In genomic region chr3:107229822-107230221, GRCm38 (mm10) we compare ENCODE assay signal across 15 mouse cellular contexts. TPM values are rescaled to one million over a fixed set of nuclear protein-coding genes. Genes with fewer than 3 reads are reported as not detected.
DNase-seq lines count a peak whose midpoint lies in the region; ATAC-seq and TF ChIP-seq lines count a peak whose summit lies in the region.
"Had no signal": no experiment of that assay in that cellular context is flagged by ENCODE, and none has a peak within 500 bp of the region (broad histone marks: within the 10 kb centered on the region; RNA-seq: fewer than 3 reads in every experiment).

No protein-coding gene starts in this region.

- no peak for TF ChIP-seq POLR2A in liver, adult 2 months (IDR thresholded peaks at IDR 0.05; ENCODE audit: extremely low read depth, insufficient read depth, low read length)

- H3K79me2 ChIP-seq in liver, adult 2 months (ENCODE audit: control insufficient read depth, insufficient read depth, low read length) = no peaks in the 10 kb centered on the region

- H3K27ac ChIP-seq in gastrocnemius, adult 2 months = peak overlapping the region; percentile 55
- peak overlapping the region; percentile 49 for H3K27ac ChIP-seq in liver, adult 2 months (replicated peaks; ENCODE audit: insufficient read depth, low read depth, low read length)
- H3K27ac ChIP-seq in intestine, embryonic 14.5 days (ENCODE audit: low read depth) = no peak overlapping the region
- 0 out of 2 replicates have a peak overlapping the region, but pooled peaks have one; percentile 2 for H3K27ac ChIP-seq in liver, embryonic 16.5 days (ENCODE audit: low read length)
- H3K27ac ChIP-seq: hindbrain, embryonic 14.5 days; midbrain, embryonic 12.5 days had no signal

- WGBS in liver, adult 2 months = 17% methylated on average over 5 of the region's 5 CpGs
- 41% methylated on average over 5 of the region's 5 CpGs for WGBS in intestine, embryonic 14.5 days
- WGBS in liver, embryonic 16.5 days (ENCODE audit: insufficient replicate concordance) = 42% methylated on average over 5 of the region's 5 CpGs

- TF ChIP-seq CTCF in gastrocnemius, adult 2 months (IDR thresholded peaks at IDR 0.05) = no peak
- TF ChIP-seq CTCF in liver, adult 2 months (IDR thresholded peaks at IDR 0.05; ENCODE audit: low read depth, low read length) = no peak

- no peaks in the 10 kb centered on the region for H3K36me3 ChIP-seq in liver, adult 2 months (ENCODE audit: control insufficient read depth, insufficient read depth, low read length)
- no peaks in the 10 kb centered on the region for H3K36me3 ChIP-seq in intestine, embryonic 14.5 days (ENCODE audit: control insufficient read depth, insufficient read depth, low read length)
- no peaks in the 10 kb centered on the region for H3K36me3 ChIP-seq in liver, embryonic 16.5 days (ENCODE audit: control insufficient read depth, insufficient read depth)
- H3K36me3 ChIP-seq: midbrain, embryonic 12.5 days had no signal

- H3K9ac ChIP-seq in liver, adult 2 months (ENCODE audit: low read depth, low read length) = no peak overlapping the region
- no peak overlapping the region for H3K9ac ChIP-seq in intestine, embryonic 14.5 days (ENCODE audit: low read length)
- H3K9ac ChIP-seq in liver, embryonic 16.5 days (ENCODE audit: low read depth, low read length) = no peak overlapping the region
- H3K9ac ChIP-seq: hindbrain, embryonic 14.5 days; midbrain, embryonic 12.5 days had no signal

- H3K4me2 ChIP-seq in intestine, embryonic 14.5 days (ENCODE audit: low read length) = no peak overlapping the region
- H3K4me2 ChIP-seq in liver, embryonic 16.5 days (ENCODE audit: low read depth, low read length) = no peak overlapping the region
- H3K4me2 ChIP-seq: hindbrain, embryonic 14.5 days; midbrain, embryonic 12.5 days had no signal

- ATAC-seq in intestine, embryonic 14.5 days (replicated peaks; ENCODE audit: low FRiP score, low TSS enrichment, low read depth) = peak; percentile 87
- peak; percentile 90 for ATAC-seq in liver, embryonic 16.5 days (ENCODE audit: low read depth)
- ATAC-seq in megakaryocyte-erythroid progenitor cell, adult 5-6 weeks (replicated peaks; ENCODE audit: low FRiP score, low TSS enrichment, poor library complexity, severe bottlenecking) = no peak

- H3K27me3 ChIP-seq in liver, adult 2 months (ENCODE audit: control insufficient read depth, insufficient read depth, low read length) = no peaks in the 10 kb centered on the region
- H3K27me3 ChIP-seq in intestine, embryonic 14.5 days (replicated peaks; ENCODE audit: control insufficient read depth, insufficient read depth, low read length) = no peaks in the 10 kb centered on the region
- H3K27me3 ChIP-seq in liver, embryonic 16.5 days (ENCODE audit: control insufficient read depth, insufficient read depth, low read depth, low read length) = no peaks in the 10 kb centered on the region

- intact Hi-C loops in gastrocnemius, adult 2 months (cut with DNase I) = loop anchor here (5.0 kb wide), 1 partner anchor 142 kb away; no protein-coding TSS in a partner anchor
- intact Hi-C loops in gastrocnemius, postnatal 36 days (cut with DNase I) = loop anchor here (10.0 kb wide), 1 partner anchor 125 kb away; no protein-coding TSS in a partner anchor

- DNase-seq in gastrocnemius, adult 2 months = no peak
- DNase-seq in gastrocnemius, postnatal 36 days = no peak
- peak; percentile 99 for DNase-seq in liver, adult 2 months (ENCODE audit: extremely low read depth, low read depth, low spot score)
- DNase-seq in liver = no peak
- DNase-seq in intestine, embryonic 14.5 days (ENCODE audit: low spot score) = peak; percentile 64
- DNase-seq in retina, postnatal 1 day = no peak
- DNase-seq: cerebellum, adult 8-10 months; lung, adult 18-20 months; thymus, adult 18-20 months had no signal

- H3K4me1 ChIP-seq in liver, adult 2 months (ENCODE audit: control insufficient read depth, insufficient read depth, low read length) = peaks cover 24% of the 10 kb centered on the region
- H3K4me1 ChIP-seq in intestine, embryonic 14.5 days (replicated peaks; ENCODE audit: control insufficient read depth, insufficient read depth, low read length) = peaks cover 7% of the 10 kb centered on the region
- peaks cover 2% of the 10 kb centered on the region; the same call in 1 of the 2 replicates for H3K4me1 ChIP-seq in liver, embryonic 16.5 days (ENCODE audit: control insufficient read depth, low read depth, low read length)
- H3K4me1 ChIP-seq: midbrain, embryonic 12.5 days had no signal

- no peak overlapping the region for H3K4me3 ChIP-seq in gastrocnemius, adult 2 months
- no peak overlapping the region for H3K4me3 ChIP-seq in liver, adult 2 months (ENCODE audit: insufficient read depth, low read depth, low read length)
- H3K4me3 ChIP-seq in intestine, embryonic 14.5 days (ENCODE audit: low read depth, low read length) = no peak overlapping the region
- no peak overlapping the region for H3K4me3 ChIP-seq in liver, embryonic 16.5 days (ENCODE audit: low read depth, low read length)
- H3K4me3 ChIP-seq: midbrain, embryonic 12.5 days had no signal

- H3K9me3 ChIP-seq in intestine, embryonic 14.5 days (ENCODE audit: control insufficient read depth, low read length) = no peaks in the 10 kb centered on the region
- H3K9me3 ChIP-seq in liver, embryonic 16.5 days (replicated peaks; ENCODE audit: control insufficient read depth, low read length) = no peaks in the 10 kb centered on the region
- H3K9me3 ChIP-seq: midbrain, embryonic 12.5 days had no signal

RNA-seq across cellular contexts. Expression of gene A630076J17Rik, which starts 0.6 kb away (rescaled TPM):
- not detected for total RNA-seq in gastrocnemius, adult 2 months (2021)
- total RNA-seq in gastrocnemius, postnatal 36 days (2021) = not detected
- not detected in 2 replicates for total RNA-seq in liver, adult 2 months (2014; rRNA removed)
- polyA plus RNA-seq in liver, adult 2 months (2012; rRNA removed) = not detected in 2 replicates
- polyA plus RNA-seq in intestine, embryonic 14.5 days (2014; fragmentation: Nextera tagmentation; extraction: Ambion mirVana) = not detected in 2 replicates
- polyA plus RNA-seq in liver, embryonic 16.5 days (2015; fragmentation: Nextera tagmentation; extraction: Ambion mirVana) = not detected in 2 replicates
- total RNA-seq in megakaryocyte-erythroid progenitor cell, adult 5-6 weeks (2014; fragmentation: Nextera tagmentation) = not detected in 2 replicates
- total RNA-seq in megakaryocyte-erythroid progenitor cell, adult 5-6 weeks (2017) = not detected in 2 replicates
- total RNA-seq: ES-E14 had no signal
- polyA plus RNA-seq: hindbrain, embryonic 14.5 days; midbrain, embryonic 12.5 days; small intestine, adult 2 months had no signal

RNA-seq across cellular contexts. Expression of gene Cym, which starts 8.3 kb away (rescaled TPM):
- not detected for total RNA-seq in gastrocnemius, adult 2 months (2021)
- total RNA-seq in gastrocnemius, postnatal 36 days (2021) = not detected
- total RNA-seq in liver, adult 2 months (2014; rRNA removed) = 0.09 and 0.13 TPM in 2 replicates
- polyA plus RNA-seq in liver, adult 2 months (2012; rRNA removed) = 0.14 TPM in 1 of 2 replicates, not detected in the other
- 4.5 and 12.9 TPM in 2 replicates for polyA plus RNA-seq in intestine, embryonic 14.5 days (2014; fragmentation: Nextera tagmentation; extraction: Ambion mirVana)
- 0.07 and 7.3 TPM in 2 replicates for polyA plus RNA-seq in liver, embryonic 16.5 days (2015; fragmentation: Nextera tagmentation; extraction: Ambion mirVana)
- total RNA-seq in megakaryocyte-erythroid progenitor cell, adult 5-6 weeks (2014; fragmentation: Nextera tagmentation) = not detected in 2 replicates
- total RNA-seq in megakaryocyte-erythroid progenitor cell, adult 5-6 weeks (2017) = not detected in 2 replicates
- total RNA-seq: ES-E14 had no signal
- polyA plus RNA-seq: hindbrain, embryonic 14.5 days; midbrain, embryonic 12.5 days had no signal

RNA-seq across cellular contexts. Expression of gene Prok1, which starts 9.7 kb away (rescaled TPM):
- not detected for total RNA-seq in gastrocnemius, adult 2 months (2021)
- total RNA-seq in gastrocnemius, postnatal 36 days (2021) = not detected
- total RNA-seq in liver, adult 2 months (2014; rRNA removed) = 1.0 and 1.2 TPM in 2 replicates
- 4.9 and 5.6 TPM in 2 replicates for polyA plus RNA-seq in liver, adult 2 months (2012; rRNA removed)
- polyA plus RNA-seq in intestine, embryonic 14.5 days (2014; fragmentation: Nextera tagmentation; extraction: Ambion mirVana) = not detected in 2 replicates
- polyA plus RNA-seq in liver, embryonic 16.5 days (2015; fragmentation: Nextera tagmentation; extraction: Ambion mirVana) = 0.05 and 0.06 TPM in 2 replicates
- not detected in 2 replicates for total RNA-seq in megakaryocyte-erythroid progenitor cell, adult 5-6 weeks (2014; fragmentation: Nextera tagmentation)
- not detected in 2 replicates for total RNA-seq in megakaryocyte-erythroid progenitor cell, adult 5-6 weeks (2017)
- total RNA-seq: ES-E14 had no signal
- polyA plus RNA-seq: midbrain, embryonic 12.5 days; small intestine, adult 2 months had no signal

RNA-seq across cellular contexts. Expression of gene Kcna10, which starts 47.0 kb away (rescaled TPM):
- total RNA-seq in gastrocnemius, adult 2 months (2021) = under 1 TPM in 1 of 2 experiments, not detected in 1; 0.11 TPM
- not detected for total RNA-seq in gastrocnemius, postnatal 36 days (2021)
- not detected in 2 replicates for total RNA-seq in liver, adult 2 months (2014; rRNA removed)
- polyA plus RNA-seq in liver, adult 2 months (2012; rRNA removed) = not detected in 2 replicates
- not detected in 2 replicates for polyA plus RNA-seq in intestine, embryonic 14.5 days (2014; fragmentation: Nextera tagmentation; extraction: Ambion mirVana)
- not detected in 2 replicates for polyA plus RNA-seq in liver, embryonic 16.5 days (2015; fragmentation: Nextera tagmentation; extraction: Ambion mirVana)
- total RNA-seq in megakaryocyte-erythroid progenitor cell, adult 5-6 weeks (2014; fragmentation: Nextera tagmentation) = not detected in 2 replicates
- not detected in 2 replicates for total RNA-seq in megakaryocyte-erythroid progenitor cell, adult 5-6 weeks (2017)
- total RNA-seq: ES-E14 had no signal
- polyA plus RNA-seq: hindbrain, embryonic 14.5 days; midbrain, embryonic 12.5 days; small intestine, adult 2 months had no signal

RNA-seq across cellular contexts. Expression of gene Lamtor5, which starts 48.8 kb away (rescaled TPM):
- 10 to 100 TPM; 57.8 to 64.8 TPM for total RNA-seq in gastrocnemius, adult 2 months (2021)
- 10 to 100 TPM; 50.4 to 58.4 TPM for total RNA-seq in gastrocnemius, postnatal 36 days (2021)
- 50.9 and 52.1 TPM in 2 replicates for total RNA-seq in liver, adult 2 months (2014; rRNA removed)
- polyA plus RNA-seq in liver, adult 2 months (2012; rRNA removed) = 48.9 and 54.5 TPM in 2 replicates
- 196 and 202 TPM in 2 replicates for polyA plus RNA-seq in intestine, embryonic 14.5 days (2014; fragmentation: Nextera tagmentation; extraction: Ambion mirVana)
- polyA plus RNA-seq in liver, embryonic 16.5 days (2015; fragmentation: Nextera tagmentation; extraction: Ambion mirVana) = 88.2 and 90.1 TPM in 2 replicates
- total RNA-seq in megakaryocyte-erythroid progenitor cell, adult 5-6 weeks (2014; fragmentation: Nextera tagmentation) = 115 and 118 TPM in 2 replicates
- total RNA-seq in megakaryocyte-erythroid progenitor cell, adult 5-6 weeks (2017) = 39.0 and 43.0 TPM in 2 replicates

Comparison
In these comparisons a context has a peak if more than half of its experiments do, and no peak if none do; other contexts are left out.
1. DNase-seq: peak in liver, adult 2 months (single experiment) and intestine, embryonic 14.5 days (single experiment); none in gastrocnemius, adult 2 months (single experiment), gastrocnemius, postnatal 36 days (0 of 2), liver (single experiment) and retina, postnatal 1 day (single experiment).